Mouse (Mus musculus) spleen, adult 2 months (tissue): ENCODE measurements around the gene Ube2v1. TPM values are rescaled to one million over a fixed set of nuclear protein-coding genes. Genes with fewer than 3 reads are reported as not detected.

Experiments used
- DNase-seq, 2 experiments: peaks; one replicate each; pipeline versions ENCODE4 v3.0.0 to v3.0.0-alpha.2; 2012 to 2021; ENCODE audit warnings: low spot score in 2 of 2, low read depth in 1 of 2
- H3K27ac ChIP-seq: fragments of 200-500 bp; 2 replicates; pipeline ENCODE4 v1.5.1; 2012; ENCODE audit warnings: low read length, inconsistent platforms; ENCODE audit not compliant: insufficient read depth
- H3K27me3 ChIP-seq: fragments of 200-500 bp; 2 replicates; pipeline ENCODE4 v1.6.1; 2012; ENCODE audit warnings: mild to moderate bottlenecking, moderate library complexity, low read length, inconsistent platforms; ENCODE audit not compliant: control insufficient read depth, insufficient read depth
- H3K36me3 ChIP-seq: fragments of 200-500 bp; 2 replicates; pipeline ENCODE4 v1.6.1; 2012; ENCODE audit warnings: mild to moderate bottlenecking, low read length, inconsistent platforms; ENCODE audit not compliant: control insufficient read depth, insufficient read depth
- H3K4me1 ChIP-seq: fragments of 200-500 bp; 2 replicates; pipeline ENCODE4 v1.6.1; 2011; ENCODE audit warnings: inconsistent platforms; ENCODE audit not compliant: control insufficient read depth, insufficient read depth, insufficient read length
- H3K4me3 ChIP-seq: fragments of 200-500 bp; 2 replicates; pipeline ENCODE4 v1.5.1; 2011; ENCODE audit warnings: mild to moderate bottlenecking, inconsistent platforms; ENCODE audit not compliant: insufficient read depth, insufficient read length; ENCODE audit errors: extremely low read depth
- CTCF ChIP-seq: fragments of 200-500 bp; IDR thresholded peaks from 2 replicates; pipeline ENCODE4 v1.5.1; 2011; ENCODE audit warnings: mild to moderate bottlenecking, inconsistent platforms; ENCODE audit not compliant: insufficient read depth, insufficient read length, insufficient replicate concordance; ENCODE audit errors: extremely low read depth
- POLR2A ChIP-seq: fragments of 200-500 bp; IDR thresholded peaks from 2 replicates; pipeline ENCODE4 v1.6.1; 2011; ENCODE audit warnings: low read depth, low read length, inconsistent platforms
- WGBS: fragments of 180-500 bp; shearing (Covaris S2); methylation state at CpG from one replicate; pipeline ENCODE4 v1.1.7; 2018; 5-methylcytosine and 5-hydroxymethylcytosine counted together
- polyA plus RNA-seq: library from polyadenylated mRNA; depleted of rRNA; stranded (reverse); fragments of >200 nt; gene quantifications from 2 replicates; pipeline ENCODE4 v1.2.3, GENCODE M21; 2012

The Ube2v1 gene
- polyA plus RNA-seq, 1 experiment = 85.2 TPM

DNA sequence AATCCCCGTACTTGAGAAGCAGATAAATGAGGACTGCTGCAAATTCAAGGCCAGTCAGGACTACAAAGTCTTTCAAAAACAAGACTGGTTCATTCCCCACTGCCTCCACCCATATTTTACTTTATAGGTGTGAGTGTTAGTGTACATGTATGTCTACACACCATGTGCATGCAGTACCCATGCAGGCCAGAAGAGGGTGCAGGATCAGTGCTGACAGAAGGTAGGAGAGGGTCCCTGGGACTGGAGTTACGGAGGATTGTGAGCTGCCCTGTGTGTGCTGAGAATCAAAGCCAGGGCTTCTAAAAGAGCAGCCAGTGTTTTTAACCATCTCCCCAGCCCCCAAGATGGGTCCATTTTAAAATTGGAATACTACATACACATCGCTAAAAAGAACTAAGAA lies 8.4 kb upstream of the Ube2v1 start:
- Histone ChIP-seq H3K27ac (no peak overlapping the region), H3K27me3 (no peaks in the 10 kb centered on the region), H3K4me1 (no peaks in the 10 kb centered on the region), H3K36me3 (peaks cover 12% of the 10 kb centered on the region), H3K4me3 (no peak overlapping the region)
- 92% methylated on average over 3 of the region's 3 CpGs for WGBS
- DNase-seq = peak in 1 of 2 experiments; percentile 50
- TF ChIP-seq POLR2A (no peak), CTCF (peak; percentile 32; the same call in 1 of the 2 replicates)

GRCm38 (mm10) chr2:167634865-167635512 lies 3.1 kb upstream of the Ube2v1 start:
- peaks cover 16% of the 10 kb centered on the region; the same call in 1 of the 2 replicates for H3K4me1 ChIP-seq
- no peak for DNase-seq
- WGBS = 58% methylated on average over 7 of the region's 7 CpGs
- TF ChIP-seq CTCF = no peak
- TF ChIP-seq POLR2A = no peak
- no peaks in the 10 kb centered on the region for H3K27me3 ChIP-seq
- peak overlapping the region; percentile 41; the same call in 1 of the 2 replicates for H3K4me3 ChIP-seq
- H3K27ac ChIP-seq = peak overlapping the region; percentile 38; the same call in 1 of the 2 replicates
- H3K36me3 ChIP-seq = no peaks in the 10 kb centered on the region

DNA sequence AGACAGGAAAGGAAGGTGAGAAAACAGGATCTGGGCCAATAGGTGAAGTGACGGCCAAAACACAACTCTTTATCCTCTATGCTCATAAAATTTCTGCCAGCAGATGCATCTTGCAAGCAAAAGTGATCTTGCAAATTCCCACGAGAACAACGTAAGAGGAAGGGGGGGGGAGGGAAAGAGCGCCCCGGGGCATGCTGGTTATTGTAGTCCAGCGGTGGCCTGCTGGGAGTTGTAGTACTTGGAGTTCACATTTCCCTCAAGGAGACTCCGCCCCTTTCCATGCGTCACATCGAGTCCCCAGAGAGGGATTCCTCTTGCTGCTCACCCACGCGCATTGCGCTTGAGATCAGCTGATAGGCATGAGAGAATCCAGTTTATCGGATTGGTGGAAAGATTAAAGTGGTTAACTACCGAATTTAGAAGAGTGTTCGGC lies 2.5 kb upstream of the Ube2v1 start:
- whole genome bisulfite sequencing = under 1% methylated on average over 15 of the region's 15 CpGs
- H3K4me1 ChIP-seq = peaks cover 20% of the 10 kb centered on the region; the same call in 1 of the 2 replicates
- H3K27ac ChIP-seq = peak overlapping the region; percentile 38; the same call in 1 of the 2 replicates
- H3K4me3 ChIP-seq = peak overlapping the region; percentile 41; the same call in 1 of the 2 replicates
- no peaks in the 10 kb centered on the region for H3K27me3 ChIP-seq
- no peaks in the 10 kb centered on the region for H3K36me3 ChIP-seq
- TF ChIP-seq CTCF (no peak), POLR2A (no peak; the same call in 1 of the 2 replicates)
- peak; percentile 95 to 100 for DNase-seq

- DNase-seq = no peak
- Histone ChIP-seq H3K36me3 (no peaks in the 10 kb centered on the region), H3K27ac (no peak overlapping the region), H3K4me1 (peaks cover 20% of the 10 kb centered on the region; the same call in 1 of the 2 replicates), H3K4me3 (no peak overlapping the region), H3K27me3 (no peaks in the 10 kb centered on the region)
- TF ChIP-seq CTCF = no peak
- TF ChIP-seq POLR2A = no peak
- WGBS = 92% methylated on average over 6 of the region's 6 CpGs
Observed at GRCm38 (mm10) chr2:167633537-167633872, 1.6 kb upstream of the Ube2v1 start.

- H3K36me3 ChIP-seq = no peaks in the 10 kb centered on the region
- no peak overlapping the region for H3K4me3 ChIP-seq
- TF ChIP-seq POLR2A = no peak
- TF ChIP-seq CTCF = no peak
- H3K27ac ChIP-seq = peak overlapping the region; percentile 82
- WGBS = 67% methylated on average over 12 of the region's 12 CpGs
- no peak for DNase-seq
- H3K4me1 ChIP-seq = peaks cover 20% of the 10 kb centered on the region; the same call in 1 of the 2 replicates
- no peaks in the 10 kb centered on the region for H3K27me3 ChIP-seq
Observed at GRCm38 (mm10) chr2:167632731-167633536, 1.0 kb upstream of the Ube2v1 start.

DNA sequence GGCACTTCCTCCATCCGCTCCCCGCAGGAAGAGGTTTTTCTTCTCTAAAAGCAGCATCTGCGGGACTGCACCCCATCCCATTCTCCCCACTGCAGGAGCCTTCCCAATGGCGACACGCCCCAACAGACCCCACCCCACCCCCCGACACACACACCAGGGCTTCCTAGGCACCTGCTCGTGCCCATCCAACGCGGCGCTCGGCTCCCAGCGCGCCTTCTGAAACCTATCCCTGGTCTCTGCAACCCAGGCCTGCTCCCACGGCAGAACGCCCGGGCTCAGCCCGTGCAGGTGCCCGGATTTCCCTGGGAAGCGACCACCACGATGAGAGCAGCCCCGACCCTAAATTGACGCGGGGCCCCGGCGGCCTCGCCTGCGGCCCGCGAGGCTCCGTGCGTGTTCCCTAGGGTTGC lies 709 bp downstream of the Ube2v1 start:
- Histone ChIP-seq H3K4me1 (peaks cover 20% of the 10 kb centered on the region; the same call in 1 of the 2 replicates), H3K36me3 (no peaks in the 10 kb centered on the region), H3K27me3 (no peaks in the 10 kb centered on the region), H3K27ac (peak overlapping the region; percentile 72), H3K4me3 (peak overlapping the region; percentile 88)
- TF ChIP-seq POLR2A = no peak
- no peak for TF ChIP-seq CTCF
- peak in 1 of 2 experiments; percentile 37 for DNase-seq
- WGBS = 1% methylated on average over 31 of the region's 31 CpGs

GRCm38 (mm10) chr2:167630421-167630820 lies 1.5 kb downstream of the Ube2v1 start:
- Histone ChIP-seq H3K36me3 (no peaks in the 10 kb centered on the region), H3K4me3 (peak overlapping the region; percentile 88), H3K4me1 (peaks cover 20% of the 10 kb centered on the region; the same call in 1 of the 2 replicates), H3K27me3 (no peaks in the 10 kb centered on the region), H3K27ac (peak overlapping the region; percentile 43; the same call in 1 of the 2 replicates)
- WGBS = 60% methylated on average over 5 of the region's 5 CpGs
- no peak for TF ChIP-seq POLR2A
- no peak for TF ChIP-seq CTCF
- no peak for DNase-seq
